Mouse (Mus musculus) forebrain, embryonic 15.5 days (tissue): Measurements from ENCODE around the gene Nsmce4a. TPM values are rescaled to one million over a fixed set of nuclear protein-coding genes. Genes with fewer than 3 reads are reported as not detected.

ENCODE experiments used
- ATAC-seq: fragments of 200-750 bp; cut with Nextera tagmentation; replicated peaks from 2 replicates; pipeline ENCODE4 v1.8.0; 2017; ENCODE audit warnings: mild to moderate bottlenecking, moderate TSS enrichment, moderate library complexity
- H3K27ac ChIP-seq: fragments of 300-500 bp; sonication (generic); replicated peaks from 2 replicates; pipeline ENCODE4 v1.5.1; 2015; ENCODE audit warnings: mild to moderate bottlenecking, inconsistent platforms
- H3K27me3 ChIP-seq: fragments of 300-500 bp; sonication (generic); 2 replicates; pipeline ENCODE4 v1.6.1; 2015; ENCODE audit warnings: inconsistent platforms
- H3K36me3 ChIP-seq: fragments of 300-500 bp; sonication (generic); 2 replicates; pipeline ENCODE4 v1.6.1; 2015; ENCODE audit warnings: mild to moderate bottlenecking, inconsistent platforms
- H3K4me1 ChIP-seq: fragments of 300-500 bp; sonication (generic); 2 replicates; pipeline ENCODE4 v1.6.1; 2015; ENCODE audit warnings: inconsistent platforms
- H3K4me2 ChIP-seq: fragments of 300-500 bp; sonication (generic); replicated peaks from 2 replicates; pipeline ENCODE4 v1.6.1; 2015; ENCODE audit warnings: mild to moderate bottlenecking, inconsistent platforms
- H3K4me3 ChIP-seq: fragments of 300-500 bp; sonication (generic); 2 replicates; pipeline ENCODE4 v1.5.1; 2015; ENCODE audit warnings: mild to moderate bottlenecking, inconsistent platforms
- H3K9ac ChIP-seq: fragments of 300-500 bp; sonication (generic); replicated peaks from 2 replicates; pipeline ENCODE4 v1.6.1; 2015; ENCODE audit warnings: mild to moderate bottlenecking, inconsistent platforms
- H3K9me3 ChIP-seq: fragments of 300-500 bp; sonication (generic); 2 replicates; pipeline ENCODE4 v1.6.1; 2016; ENCODE audit warnings: inconsistent platforms
- WGBS: fragments of 180-500 bp; shearing (Covaris S2); methylation state at CpG from one replicate; pipeline ENCODE4 v1.1.7; 2015; ENCODE audit warnings: mixed read lengths; 5-methylcytosine and 5-hydroxymethylcytosine counted together
- polyA plus RNA-seq: library from polyadenylated mRNA; unstranded; fragments of >200 nt; fragmentation: Nextera tagmentation; extraction: Ambion mirVana; gene quantifications from 2 replicates; pipeline ENCODE4 v1.2.1, GENCODE M21; 2015

The Nsmce4a gene
- polyA plus RNA-seq, 1 experiment from 2014 or later = 108 TPM

GRCm38 (mm10) chr7:130574211-130574991, 1.5 kb upstream of the Nsmce4a start:
- H3K4me3 ChIP-seq = no peak overlapping the region
- H3K27ac ChIP-seq = peak overlapping the region; percentile 25; the same call in 1 of the 2 replicates
- no peak overlapping the region for H3K4me2 ChIP-seq
- no peak overlapping the region for H3K9ac ChIP-seq
- peak; percentile 51; the same call in 1 of the 2 replicates for ATAC-seq
- H3K27me3 ChIP-seq = no peaks in the 10 kb centered on the region
- 27% methylated on average over 13 of the region's 13 CpGs for WGBS
- no peaks in the 10 kb centered on the region for H3K36me3 ChIP-seq
- H3K4me1 ChIP-seq = peaks cover 36% of the 10 kb centered on the region
- H3K9me3 ChIP-seq = no peaks in the 10 kb centered on the region

- Histone ChIP-seq H3K9ac (no peak overlapping the region), H3K4me2 (no peak overlapping the region), H3K27ac (no peak overlapping the region), H3K27me3 (no peaks in the 10 kb centered on the region), H3K4me3 (no peak overlapping the region), H3K36me3 (no peaks in the 10 kb centered on the region), H3K4me1 (peaks cover 36% of the 10 kb centered on the region), H3K9me3 (no peaks in the 10 kb centered on the region)
- no peak for ATAC-seq
- WGBS = 88% methylated on average over 10 of the region's 10 CpGs
Observed at GRCm38 (mm10) chr7:130573746-130574145, 828 bp upstream of the Nsmce4a start.

DNA sequence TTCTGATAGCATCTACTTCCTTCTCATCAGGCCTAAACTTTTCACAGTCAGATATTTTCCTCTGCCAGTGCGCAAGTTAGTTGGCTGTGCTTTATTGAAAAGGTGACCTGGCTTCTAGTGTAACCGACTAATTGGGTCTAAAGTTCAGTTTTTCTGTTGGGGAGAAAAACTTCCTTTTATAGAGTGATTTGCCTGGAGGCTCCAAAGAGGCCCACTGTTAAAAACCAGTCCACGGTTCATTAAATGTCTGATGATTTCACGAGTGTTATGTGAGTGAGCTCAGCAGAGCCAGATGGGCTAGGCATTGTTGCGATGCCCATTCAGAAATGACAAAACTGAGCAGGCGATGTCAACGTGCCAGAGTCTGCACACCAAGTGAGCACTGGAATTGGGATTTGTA, 2.4 kb downstream of the Nsmce4a start:
- peaks cover 21% of the 10 kb centered on the region for H3K4me1 ChIP-seq
- H3K27ac ChIP-seq = peak overlapping the region; percentile 37; the same call in 1 of the 2 replicates
- ATAC-seq = 0 out of 2 replicates have a peak, but pooled peaks have one; percentile 35
- no peaks in the 10 kb centered on the region for H3K27me3 ChIP-seq
- WGBS = 15% methylated on average over 7 of the region's 7 CpGs
- no peak overlapping the region for H3K4me2 ChIP-seq
- no peak overlapping the region for H3K4me3 ChIP-seq
- H3K9me3 ChIP-seq = no peaks in the 10 kb centered on the region
- no peak overlapping the region for H3K9ac ChIP-seq
- H3K36me3 ChIP-seq = no peaks in the 10 kb centered on the region

DNA sequence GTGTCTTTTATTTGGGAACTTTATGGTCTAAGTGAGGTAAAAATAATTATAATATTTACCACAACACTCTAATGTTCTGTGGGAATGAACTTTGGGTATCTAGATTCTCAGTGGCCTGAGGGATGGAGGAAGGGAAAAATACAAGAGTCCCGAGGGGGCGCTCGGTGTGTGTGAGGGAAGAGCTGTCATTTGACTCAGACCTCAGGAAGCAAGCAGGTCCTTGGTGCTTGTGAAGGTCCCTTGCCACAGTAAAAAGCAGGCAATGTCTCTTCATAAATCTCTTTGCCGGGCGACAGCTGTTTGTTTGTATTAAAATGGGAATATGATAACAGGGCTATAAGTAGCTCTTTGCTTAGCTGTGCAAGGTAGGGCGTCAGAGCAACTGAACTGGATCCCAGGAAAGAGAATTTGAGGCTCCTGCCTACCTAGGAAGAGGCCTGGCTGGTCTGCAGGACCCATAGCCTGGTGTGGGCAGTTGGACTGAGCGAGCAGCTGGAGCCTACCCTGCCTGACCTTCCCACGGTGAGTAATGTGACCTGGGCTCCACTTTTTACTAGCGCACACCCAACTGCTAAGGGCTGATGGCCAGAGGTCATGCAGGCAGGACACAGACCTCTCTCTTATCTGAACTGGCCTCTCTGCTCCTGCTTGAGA, 4.0 kb downstream of the Nsmce4a start:
- no peak overlapping the region for H3K4me2 ChIP-seq
- no peak overlapping the region for H3K4me3 ChIP-seq
- peaks cover 14% of the 10 kb centered on the region; the same call in 1 of the 2 replicates for H3K4me1 ChIP-seq
- no peak overlapping the region for H3K27ac ChIP-seq
- H3K36me3 ChIP-seq = no peaks in the 10 kb centered on the region
- ATAC-seq = no peak
- no peaks in the 10 kb centered on the region for H3K27me3 ChIP-seq
- no peaks in the 10 kb centered on the region for H3K9me3 ChIP-seq
- WGBS = 92% methylated on average over 9 of the region's 9 CpGs
- H3K9ac ChIP-seq = no peak overlapping the region

DNA sequence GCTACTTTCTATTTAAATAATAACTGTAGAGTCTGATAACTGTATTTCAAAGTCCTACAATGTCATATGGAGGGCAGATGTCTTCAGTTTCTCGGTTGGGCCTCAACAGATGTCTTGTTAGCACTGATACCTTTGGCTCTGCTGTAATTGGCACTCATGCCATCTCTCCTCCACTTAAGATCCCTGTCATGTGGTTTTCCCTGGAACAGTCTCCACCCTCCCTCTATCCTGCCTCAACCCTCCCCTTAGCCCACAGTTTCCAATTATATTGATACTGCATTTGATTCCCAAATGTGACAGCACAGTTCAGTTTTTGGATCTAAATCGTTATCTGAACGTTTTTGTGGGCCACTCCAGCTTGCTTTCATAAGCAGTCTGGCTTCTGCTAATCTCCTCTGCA, 8.3 kb downstream of the Nsmce4a start:
- Histone ChIP-seq H3K9ac (no peak overlapping the region), H3K4me3 (no peak overlapping the region), H3K4me1 (0 out of 2 replicates have a peak, but pooled peaks cover 4% of the 10 kb centered on the region), H3K36me3 (no peaks in the 10 kb centered on the region), H3K9me3 (no peaks in the 10 kb centered on the region), H3K4me2 (no peak overlapping the region), H3K27me3 (no peaks in the 10 kb centered on the region), H3K27ac (peak overlapping the region; percentile 37)
- ATAC-seq = no peak
- 50% methylated on average over 3 of the region's 3 CpGs for WGBS

- Histone ChIP-seq H3K4me1 (0 out of 2 replicates have a peak, but pooled peaks cover 4% of the 10 kb centered on the region), H3K4me3 (no peak overlapping the region), H3K9ac (no peak overlapping the region), H3K36me3 (no peaks in the 10 kb centered on the region), H3K9me3 (no peaks in the 10 kb centered on the region), H3K27me3 (no peaks in the 10 kb centered on the region), H3K27ac (no peak overlapping the region), H3K4me2 (no peak overlapping the region)
- 69% methylated on average over 4 of the region's 4 CpGs for WGBS
- no peak for ATAC-seq
Observed at GRCm38 (mm10) chr7:130563880-130564279, 9.0 kb downstream of the Nsmce4a start.

- Histone ChIP-seq H3K27ac (no peak overlapping the region), H3K9me3 (no peaks in the 10 kb centered on the region), H3K4me3 (no peak overlapping the region), H3K4me2 (no peak overlapping the region), H3K27me3 (no peaks in the 10 kb centered on the region), H3K36me3 (no peaks in the 10 kb centered on the region), H3K9ac (no peak overlapping the region), H3K4me1 (0 out of 2 replicates have a peak, but pooled peaks cover 4% of the 10 kb centered on the region)
- WGBS = 96% methylated on average over 4 of the region's 4 CpGs
- no peak for ATAC-seq
Observed at GRCm38 (mm10) chr7:130563276-130563675, 9.6 kb downstream of the Nsmce4a start.

GRCm38 (mm10) chr7:130560933-130561332, 12.0 kb downstream of the Nsmce4a start:
- H3K27me3 ChIP-seq = no peaks in the 10 kb centered on the region
- H3K9ac ChIP-seq = no peak overlapping the region
- WGBS = 88% methylated on average over 1 of the region's 1 CpGs
- no peaks in the 10 kb centered on the region for H3K36me3 ChIP-seq
- 0 out of 2 replicates have a peak, but pooled peaks cover 4% of the 10 kb centered on the region for H3K4me1 ChIP-seq
- no peak for ATAC-seq
- no peak overlapping the region for H3K4me2 ChIP-seq
- H3K9me3 ChIP-seq = no peaks in the 10 kb centered on the region
- no peak overlapping the region for H3K4me3 ChIP-seq
- H3K27ac ChIP-seq = no peak overlapping the region

GRCm38 (mm10) chr7:130558592-130558991, 14.3 kb downstream of the Nsmce4a start:
- Histone ChIP-seq H3K9me3 (no peaks in the 10 kb centered on the region), H3K4me3 (no peak overlapping the region), H3K27ac (no peak overlapping the region), H3K4me2 (no peak overlapping the region), H3K36me3 (no peaks in the 10 kb centered on the region), H3K27me3 (no peaks in the 10 kb centered on the region), H3K9ac (no peak overlapping the region), H3K4me1 (0 out of 2 replicates have a peak, but pooled peaks cover 9% of the 10 kb centered on the region)
- whole genome bisulfite sequencing = 84% methylated on average over 4 of the region's 4 CpGs
- no peak for ATAC-seq

DNA sequence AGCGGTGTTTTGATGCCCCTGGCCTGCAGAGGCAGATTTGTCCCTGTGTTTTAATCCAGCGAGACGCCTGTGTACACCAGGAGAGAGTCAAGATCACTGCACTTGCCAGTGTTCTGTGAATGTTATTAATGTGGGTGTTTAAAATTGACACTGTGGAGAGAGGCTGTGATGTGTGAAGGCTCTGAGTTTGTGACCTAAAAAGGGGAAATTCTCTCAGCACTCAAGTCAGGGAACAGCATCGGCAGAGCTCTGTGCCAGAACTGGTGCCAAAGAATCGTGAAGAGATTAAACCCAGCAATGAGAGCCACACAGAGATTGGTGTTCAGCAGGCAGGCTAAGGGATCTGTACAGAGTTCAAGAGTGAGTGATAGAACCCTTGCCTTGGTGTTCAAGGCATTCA, 17.3 kb downstream of the Nsmce4a start:
- H3K4me1 ChIP-seq = peaks cover 19% of the 10 kb centered on the region; the same call in 1 of the 2 replicates
- H3K4me3 ChIP-seq = no peak overlapping the region
- H3K9me3 ChIP-seq = no peaks in the 10 kb centered on the region
- no peak for ATAC-seq
- 31% methylated on average over 5 of the region's 5 CpGs for WGBS
- H3K4me2 ChIP-seq = no peak overlapping the region
- H3K9ac ChIP-seq = no peak overlapping the region
- H3K27me3 ChIP-seq = no peaks in the 10 kb centered on the region
- H3K27ac ChIP-seq = no peak overlapping the region
- no peaks in the 10 kb centered on the region for H3K36me3 ChIP-seq

DNA sequence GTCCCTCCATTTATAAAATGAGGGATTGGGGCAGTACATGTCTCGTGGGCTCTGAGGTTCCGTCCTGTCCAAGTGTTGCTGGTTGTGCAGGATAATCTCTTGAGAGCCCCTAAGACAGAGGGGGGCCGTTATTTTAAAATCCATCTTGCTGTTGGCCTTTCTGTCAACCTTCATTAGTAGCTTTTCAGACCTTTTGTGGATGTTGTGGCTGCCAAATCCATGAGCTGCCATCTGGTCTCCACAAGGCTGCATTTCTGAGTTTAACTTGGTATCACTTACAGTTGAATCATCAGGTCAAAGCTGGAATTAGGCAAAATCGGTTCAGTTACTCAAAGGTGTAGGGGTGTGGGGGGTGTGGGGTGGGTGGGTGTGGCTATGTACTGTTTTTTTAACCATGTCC, 19.6 kb downstream of the Nsmce4a start:
- Histone ChIP-seq H3K36me3 (no peaks in the 10 kb centered on the region), H3K9me3 (no peaks in the 10 kb centered on the region), H3K4me1 (peaks cover 19% of the 10 kb centered on the region; the same call in 1 of the 2 replicates), H3K27ac (no peak overlapping the region), H3K27me3 (no peaks in the 10 kb centered on the region), H3K4me2 (no peak overlapping the region), H3K9ac (no peak overlapping the region), H3K4me3 (no peak overlapping the region)
- WGBS = 44% methylated on average over 4 of the region's 4 CpGs
- ATAC-seq = no peak

DNA sequence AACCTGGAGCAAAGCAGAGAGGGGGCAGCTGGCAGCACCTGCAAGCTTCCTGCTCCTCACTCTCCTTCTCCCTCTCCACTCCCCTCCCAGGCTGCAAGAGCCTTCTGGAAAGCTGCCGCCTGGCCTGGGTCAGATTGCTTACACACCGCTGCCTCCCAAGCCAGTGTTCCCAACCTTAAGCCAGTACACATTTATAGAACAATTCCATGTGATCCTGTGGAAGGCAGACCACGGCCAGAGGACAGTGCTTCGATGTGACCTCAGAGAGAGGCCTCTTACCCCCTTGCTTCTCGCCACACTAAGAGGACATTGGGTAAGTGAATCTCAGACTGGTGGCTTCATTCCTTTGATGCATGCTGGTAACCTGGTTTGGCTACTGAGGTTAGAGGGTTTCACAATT, 20.1 kb downstream of the Nsmce4a start:
- Histone ChIP-seq H3K4me2 (no peak overlapping the region), H3K4me1 (peaks cover 19% of the 10 kb centered on the region; the same call in 1 of the 2 replicates), H3K27me3 (no peaks in the 10 kb centered on the region), H3K27ac (no peak overlapping the region), H3K9me3 (no peaks in the 10 kb centered on the region), H3K36me3 (no peaks in the 10 kb centered on the region), H3K9ac (no peak overlapping the region), H3K4me3 (no peak overlapping the region)
- WGBS = 50% methylated on average over 5 of the region's 5 CpGs
- no peak for ATAC-seq
